In the genomic region with DNA sequence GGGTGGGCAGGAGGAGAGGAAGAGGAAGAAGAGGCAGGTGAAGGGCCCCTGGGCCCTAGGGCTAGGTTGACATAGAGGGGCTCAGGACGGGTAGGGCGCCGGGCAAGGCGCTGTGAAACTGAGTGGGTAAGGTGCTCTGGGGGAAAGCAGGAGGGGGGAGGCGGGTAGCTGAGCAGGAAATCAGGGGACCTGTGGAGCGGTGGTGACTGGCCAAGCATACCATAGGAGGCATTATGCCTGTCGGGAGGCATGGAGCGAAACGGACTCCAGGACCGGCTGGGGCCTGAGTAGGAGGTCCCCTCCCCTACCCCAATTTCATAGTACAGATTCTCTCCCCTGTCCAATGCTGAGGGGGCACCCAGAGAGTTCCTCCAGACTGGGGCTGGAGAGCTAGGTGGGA, we compare ENCODE assay signal across 21 mouse cellular contexts. TPM values are rescaled to one million over a fixed set of nuclear protein-coding genes. Genes with fewer than 3 reads are reported as not detected.
"Had no signal": no experiment of that assay in that cellular context is flagged by ENCODE, and none has a peak within 500 bp of the region (broad histone marks: within the 10 kb centered on the region; RNA-seq: fewer than 3 reads in every experiment).

No protein-coding gene starts in this region.

- H3K4me2 ChIP-seq: hindbrain, embryonic 15.5 days; lung, embryonic 15.5 days; midbrain, embryonic 11.5 days; midbrain, embryonic 15.5 days; neural tube, embryonic 13.5 days; stomach, embryonic 15.5 days had no signal

- H3K4me3 ChIP-seq: hindbrain, embryonic 15.5 days; layer of hippocampus, adult 2 months; lung, embryonic 15.5 days; megakaryocyte, embryonic 14.5 days; midbrain, embryonic 15.5 days; neural tube, embryonic 13.5 days; stomach, embryonic 15.5 days had no signal

- H3K27me3 ChIP-seq: hindbrain, embryonic 15.5 days; lung, embryonic 15.5 days; midbrain, embryonic 15.5 days; neural tube, embryonic 13.5 days; stomach, embryonic 15.5 days had no signal

- ATAC-seq: intestine, postnatal 0 days; midbrain, embryonic 15.5 days had no signal

- H3K9me3 ChIP-seq: hindbrain, embryonic 15.5 days; lung, embryonic 15.5 days; megakaryocyte, embryonic 14.5 days; midbrain, embryonic 15.5 days; neural tube, embryonic 13.5 days; stomach, embryonic 15.5 days had no signal

- H3K9ac ChIP-seq: hindbrain, embryonic 15.5 days; liver, embryonic 14.5 days; lung, embryonic 15.5 days; midbrain, embryonic 15.5 days; stomach, embryonic 15.5 days had no signal

- H3K4me1 ChIP-seq: hindbrain, embryonic 15.5 days; megakaryocyte, embryonic 14.5 days had no signal

- H3K27ac ChIP-seq: hindbrain, embryonic 15.5 days; layer of hippocampus, adult 2 months; liver, embryonic 14.5 days; lung, embryonic 15.5 days; midbrain, embryonic 15.5 days; neural tube, embryonic 13.5 days; stomach, embryonic 15.5 days had no signal

- DNase-seq: layer of hippocampus, adult 9-11 months; lung, adult 18-20 months; lung, postnatal 10 days; lung, postnatal 36 days; retina, postnatal 1 day; right cerebral cortex, postnatal 25 days; spleen, adult 18-20 months; thymus, adult 2 months; thymus, postnatal 14 days; thymus, postnatal 4 days had no signal

RNA-seq across cellular contexts. Expression of gene Prodh2, which starts 29.4 kb away (rescaled TPM):
- polyA plus RNA-seq: limb, embryonic 11.5 days; midbrain, embryonic 11.5 days; midbrain, embryonic 15.5 days; neural tube, embryonic 13.5 days had no signal
